Comparison of ENCODE assay signal across 8 mouse cellular contexts in the genomic region with DNA sequence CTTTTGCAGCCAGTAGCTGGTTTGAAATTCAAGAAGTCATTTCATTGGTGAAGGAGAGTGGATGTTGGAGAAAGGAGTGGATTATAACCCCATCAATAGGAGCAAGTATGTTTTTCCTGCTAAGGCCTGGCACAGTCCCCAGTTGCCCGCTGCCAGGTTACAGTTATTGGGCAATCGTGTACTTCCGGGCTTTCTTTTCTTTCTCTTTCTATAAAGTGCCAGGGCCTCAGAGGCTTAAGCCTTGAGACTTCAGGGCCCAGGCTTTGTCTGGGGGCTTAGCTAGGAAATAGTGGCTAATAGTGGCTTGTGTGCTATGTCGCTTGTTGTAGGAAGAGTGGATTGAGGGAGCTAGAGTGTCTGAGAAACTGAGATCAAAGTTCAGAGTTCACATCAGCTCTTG. TPM values are rescaled to one million over a fixed set of nuclear protein-coding genes. Genes with fewer than 3 reads are reported as not detected.
DNase-seq lines count a peak whose midpoint lies in the region; ATAC-seq lines count a peak whose summit lies in the region.

No protein-coding gene starts in this region.

- no peak overlapping the region for H3K4me3 ChIP-seq in heart, embryonic 12.5 days
- no peak overlapping the region; the same call in 1 of the 2 replicates for H3K4me3 ChIP-seq in embryonic facial prominence, embryonic 12.5 days

- no peaks in the 10 kb centered on the region for H3K36me3 ChIP-seq in heart, embryonic 12.5 days
- no peaks in the 10 kb centered on the region for H3K36me3 ChIP-seq in embryonic facial prominence, embryonic 12.5 days

- peaks cover 41% of the 10 kb centered on the region for H3K4me1 ChIP-seq in heart, embryonic 12.5 days (replicated peaks)
- H3K4me1 ChIP-seq in embryonic facial prominence, embryonic 12.5 days, result peaks cover 17% of the 10 kb centered on the region

- WGBS in heart, embryonic 12.5 days, result 73% methylated on average over 4 of the region's 4 CpGs
- 66% methylated on average over 4 of the region's 4 CpGs for WGBS in embryonic facial prominence, embryonic 12.5 days

- ATAC-seq in heart, embryonic 12.5 days (ENCODE audit: insufficient number of reproducible peaks, low FRiP score), result no peak
- no peak for ATAC-seq in embryonic facial prominence, embryonic 12.5 days (ENCODE audit: insufficient number of reproducible peaks, insufficient read depth, low FRiP score, low TSS enrichment)
- ATAC-seq in megakaryocyte, adult 5-6 weeks (ENCODE audit: poor library complexity, severe bottlenecking), result peak; percentile 20; the same call in 1 of the 2 replicates

- peaks cover 17% of the 10 kb centered on the region for H3K27me3 ChIP-seq in heart, embryonic 12.5 days (replicated peaks)
- peaks cover 38% of the 10 kb centered on the region for H3K27me3 ChIP-seq in embryonic facial prominence, embryonic 12.5 days

- DNase-seq in heart, postnatal 14 days, result no peak
- DNase-seq in kidney, adult 9 months, result peak; percentile 74
- no peak for DNase-seq in right cerebral cortex, postnatal 14 days
- DNase-seq in gastrocnemius, postnatal 36 days, result no peak
- no peak for DNase-seq in cerebellum, adult 9-10 months

- H3K9ac ChIP-seq in heart, embryonic 12.5 days, result no peak overlapping the region
- no peak overlapping the region for H3K9ac ChIP-seq in embryonic facial prominence, embryonic 12.5 days

- H3K4me2 ChIP-seq in heart, embryonic 12.5 days, result peak overlapping the region; percentile 98
- H3K4me2 ChIP-seq in embryonic facial prominence, embryonic 12.5 days (replicated peaks), result peak overlapping the region; percentile 97

- intact Hi-C loops in heart, postnatal 14 days (cut with DNase I), result no loop called here
- intact Hi-C loops in gastrocnemius, postnatal 36 days (cut with DNase I), result no loop called here

- no peaks in the 10 kb centered on the region for H3K9me3 ChIP-seq in heart, embryonic 12.5 days (replicated peaks)
- no peaks in the 10 kb centered on the region for H3K9me3 ChIP-seq in embryonic facial prominence, embryonic 12.5 days

- no peak overlapping the region for H3K27ac ChIP-seq in heart, embryonic 12.5 days (ENCODE audit: poor library complexity, severe bottlenecking)
- no peak overlapping the region for H3K27ac ChIP-seq in embryonic facial prominence, embryonic 12.5 days

RNA-seq across cellular contexts. Expression of a gene that starts 1.5 kb away (rescaled TPM):
- 2.6 and 3.1 TPM in 2 replicates for polyA plus RNA-seq in heart, embryonic 12.5 days (2016; fragmentation: Nextera tagmentation; extraction: Ambion mirVana)
- total RNA-seq in heart, postnatal 14 days (2021), result 1 to 10 TPM; 3.6 to 5.4 TPM
- polyA plus RNA-seq in embryonic facial prominence, embryonic 12.5 days (2016; fragmentation: Nextera tagmentation; extraction: Ambion mirVana), result 6.3 TPM in 2 replicates
- total RNA-seq in megakaryocyte, adult 5-6 weeks (2015), result 23.9 and 24.2 TPM in 2 replicates
- 14.3 and 16.7 TPM in 2 replicates for total RNA-seq in megakaryocyte, adult 5-6 weeks (2017)
- under 1 TPM; 0.59 to 0.99 TPM for total RNA-seq in gastrocnemius, postnatal 36 days (2021)

RNA-seq across cellular contexts. Expression of a gene that starts 19.0 kb away (rescaled TPM):
- 0.55 and 0.81 TPM in 2 replicates for polyA plus RNA-seq in heart, embryonic 12.5 days (2016; fragmentation: Nextera tagmentation; extraction: Ambion mirVana)
- 10 to 100 TPM; 23.6 to 29.0 TPM for total RNA-seq in heart, postnatal 14 days (2021)
- 0.47 and 0.87 TPM in 2 replicates for polyA plus RNA-seq in embryonic facial prominence, embryonic 12.5 days (2016; fragmentation: Nextera tagmentation; extraction: Ambion mirVana)
- not detected in 2 replicates for total RNA-seq in megakaryocyte, adult 5-6 weeks (2015)
- not detected in 2 replicates for total RNA-seq in megakaryocyte, adult 5-6 weeks (2017)
- total RNA-seq in gastrocnemius, postnatal 36 days (2021), result under 1 TPM; 0.07 to 0.10 TPM

Comparison
In these comparisons a context has a peak if more than half of its experiments do, and no peak if none do; other contexts are left out.
1. RNA of a gene that starts 19.0 kb away (total RNA-seq): 23.6 to 29.0 TPM in heart, postnatal 14 days; 0.07 to 0.10 TPM in gastrocnemius, postnatal 36 days and not detected in megakaryocyte, adult 5-6 weeks; every median in the first group is over 10 times any median in the second.